11 mouse cellular contexts compared by ENCODE assay signal in genomic region chr2:90661426-90661825, GRCm38 (mm10). TPM values are rescaled to one million over a fixed set of nuclear protein-coding genes. Genes with fewer than 3 reads are reported as not detected.
A peak's percentile ranks its signal among the peaks of the same experiment; 100 is the strongest.
DNase-seq lines count a peak whose midpoint lies in the region; ATAC-seq and TF ChIP-seq lines count a peak whose summit lies in the region.
"Had no signal": no experiment of that assay in that cellular context is flagged by ENCODE, and none has a peak within 500 bp of the region (broad histone marks: within the 10 kb centered on the region; RNA-seq: fewer than 3 reads in every experiment).

No protein-coding gene starts in this region.

- no peak for TF ChIP-seq CTCF in kidney, postnatal 0 days (IDR thresholded peaks at IDR 0.05; ENCODE audit: low read depth)

- 16% methylated on average over 3 of the region's 3 CpGs for WGBS in kidney, postnatal 0 days
- WGBS in forebrain, embryonic 16.5 days = 59% methylated on average over 3 of the region's 3 CpGs
- 54% methylated on average over 3 of the region's 3 CpGs for WGBS in midbrain, embryonic 13.5 days

- no peaks in the 10 kb centered on the region for H3K36me3 ChIP-seq in kidney, postnatal 0 days (ENCODE audit: insufficient read depth, low read length)
- H3K36me3 ChIP-seq in forebrain, embryonic 16.5 days (ENCODE audit: control insufficient read depth, insufficient read depth) = no peaks in the 10 kb centered on the region
- no peaks in the 10 kb centered on the region for H3K36me3 ChIP-seq in midbrain, embryonic 13.5 days
- H3K36me3 ChIP-seq: neural tube, embryonic 15.5 days had no signal

- no peaks in the 10 kb centered on the region for H3K27me3 ChIP-seq in kidney, postnatal 0 days (ENCODE audit: insufficient read depth, low read length)
- no peaks in the 10 kb centered on the region for H3K27me3 ChIP-seq in forebrain, embryonic 16.5 days (replicated peaks; ENCODE audit: control insufficient read depth, insufficient read depth, low read length)
- H3K27me3 ChIP-seq in midbrain, embryonic 13.5 days = no peaks in the 10 kb centered on the region
- H3K27me3 ChIP-seq: neural tube, embryonic 15.5 days had no signal

- no peak overlapping the region for H3K27ac ChIP-seq in kidney, postnatal 0 days
- no peak overlapping the region for H3K27ac ChIP-seq in forebrain, embryonic 16.5 days (ENCODE audit: low read length)
- H3K27ac ChIP-seq in midbrain, embryonic 13.5 days = no peak overlapping the region
- H3K27ac ChIP-seq: macrophage; neural tube, embryonic 15.5 days had no signal

- no peak overlapping the region for H3K4me3 ChIP-seq in kidney, postnatal 0 days (replicated peaks; ENCODE audit: low read depth, low read length)
- H3K4me3 ChIP-seq in forebrain, embryonic 16.5 days (replicated peaks; ENCODE audit: low read length) = no peak overlapping the region
- H3K4me3 ChIP-seq in midbrain, embryonic 13.5 days (replicated peaks) = no peak overlapping the region
- H3K4me3 ChIP-seq: neural tube, embryonic 15.5 days had no signal

- no peak overlapping the region for H3K9ac ChIP-seq in kidney, postnatal 0 days (ENCODE audit: low read depth, low read length)
- no peak overlapping the region for H3K9ac ChIP-seq in forebrain, embryonic 16.5 days (replicated peaks; ENCODE audit: low read depth, low read length)
- no peak overlapping the region for H3K9ac ChIP-seq in midbrain, embryonic 13.5 days (replicated peaks)
- H3K9ac ChIP-seq: neural tube, embryonic 15.5 days had no signal

- H3K4me2 ChIP-seq in kidney, postnatal 0 days (ENCODE audit: low read length) = no peak overlapping the region
- no peak overlapping the region for H3K4me2 ChIP-seq in forebrain, embryonic 16.5 days (ENCODE audit: low read length)
- H3K4me2 ChIP-seq in midbrain, embryonic 13.5 days (replicated peaks) = no peak overlapping the region
- H3K4me2 ChIP-seq: neural tube, embryonic 15.5 days had no signal

- ATAC-seq in common myeloid progenitor, adult 5-6 weeks (replicated peaks; ENCODE audit: low read depth, poor library complexity, severe bottlenecking) = peak; percentile 96
- ATAC-seq in kidney, postnatal 0 days (replicated peaks; ENCODE audit: low FRiP score, low read depth) = peak; percentile 85
- ATAC-seq in forebrain, embryonic 16.5 days = no peak
- ATAC-seq in midbrain, embryonic 13.5 days = no peak

- intact Hi-C loops in heart, postnatal 36 days (cut with DNase I) = no loop called here

- no peaks in the 10 kb centered on the region for H3K4me1 ChIP-seq in kidney, postnatal 0 days (replicated peaks; ENCODE audit: insufficient read depth, low read length)
- H3K4me1 ChIP-seq in forebrain, embryonic 16.5 days (replicated peaks; ENCODE audit: control insufficient read depth, insufficient read depth, low read length) = no peaks in the 10 kb centered on the region
- no peaks in the 10 kb centered on the region for H3K4me1 ChIP-seq in midbrain, embryonic 13.5 days (replicated peaks)
- H3K4me1 ChIP-seq: neural tube, embryonic 15.5 days had no signal

- no peaks in the 10 kb centered on the region for H3K9me3 ChIP-seq in kidney, postnatal 0 days (replicated peaks; ENCODE audit: low read length)
- H3K9me3 ChIP-seq in forebrain, embryonic 16.5 days (ENCODE audit: control insufficient read depth, low read length) = no peaks in the 10 kb centered on the region
- no peaks in the 10 kb centered on the region for H3K9me3 ChIP-seq in midbrain, embryonic 13.5 days
- H3K9me3 ChIP-seq: neural tube, embryonic 15.5 days had no signal

- peak; percentile 87 for DNase-seq in heart, adult 11 months
- DNase-seq in heart, postnatal 36 days = no peak
- DNase-seq in kidney, postnatal 0 days (ENCODE audit: low spot score) = no peak
- peak; percentile 69 for DNase-seq in lung, postnatal 36 days
- DNase-seq in cerebellum, adult 9-11 months = no peak
- DNase-seq: cerebellum, adult 9-10 months had no signal

RNA-seq across cellular contexts. Expression of gene Nup160, which starts 15.6 kb away (rescaled TPM):
- 10 to 100 TPM in 1 of 2 experiments, 1 to 10 TPM in 1; 7.6 to 13.7 TPM for total RNA-seq in heart, postnatal 36 days (2021)
- 40.7 and 80.8 TPM in 2 replicates for total RNA-seq in common myeloid progenitor, adult 5-6 weeks (2017)
- 19.9 and 21.4 TPM in 2 replicates for polyA plus RNA-seq in kidney, postnatal 0 days (2015; fragmentation: Nextera tagmentation; extraction: Ambion mirVana)
- 30.7 and 31.2 TPM in 2 replicates for polyA plus RNA-seq in forebrain, embryonic 16.5 days (2015; fragmentation: Nextera tagmentation; extraction: Ambion mirVana)
- 26.8 and 28.8 TPM in 2 replicates for polyA plus RNA-seq in midbrain, embryonic 13.5 days (2015; fragmentation: Nextera tagmentation; extraction: Ambion mirVana)

Comparison
In these comparisons a context has a peak if more than half of its experiments do, and no peak if none do; other contexts are left out.
1. DNase-seq: peak in heart, adult 11 months (single experiment) and lung, postnatal 36 days (single experiment); none in heart, postnatal 36 days (0 of 2), kidney, postnatal 0 days (single experiment) and cerebellum, adult 9-11 months (single experiment).
2. ATAC-seq: peak in common myeloid progenitor, adult 5-6 weeks (single experiment) and kidney, postnatal 0 days (single experiment); none in forebrain, embryonic 16.5 days (single experiment) and midbrain, embryonic 13.5 days (single experiment).